Mouse (Mus musculus) thymus, adult 2 months (tissue): ENCODE data around the gene C1qtnf1.

Source experiments
- CTCF ChIP-seq: fragments of 200-500 bp; IDR thresholded peaks from 2 replicates; pipeline ENCODE4 v1.5.1; 2012; ENCODE audit warnings: mild to moderate bottlenecking, control low read depth, low read length, moderate library complexity, borderline replicate concordance; ENCODE audit not compliant: control insufficient read depth, poor library complexity, insufficient read depth; ENCODE audit errors: extremely low read depth
- POLR2A ChIP-seq: fragments of 200-500 bp; IDR thresholded peaks from 2 replicates; pipeline ENCODE4 v1.6.1; 2012; ENCODE audit warnings: mild to moderate bottlenecking, low read length, control low read depth, moderate library complexity; ENCODE audit not compliant: control insufficient read depth, poor library complexity, insufficient read depth; ENCODE audit errors: extremely low read depth

DNA sequence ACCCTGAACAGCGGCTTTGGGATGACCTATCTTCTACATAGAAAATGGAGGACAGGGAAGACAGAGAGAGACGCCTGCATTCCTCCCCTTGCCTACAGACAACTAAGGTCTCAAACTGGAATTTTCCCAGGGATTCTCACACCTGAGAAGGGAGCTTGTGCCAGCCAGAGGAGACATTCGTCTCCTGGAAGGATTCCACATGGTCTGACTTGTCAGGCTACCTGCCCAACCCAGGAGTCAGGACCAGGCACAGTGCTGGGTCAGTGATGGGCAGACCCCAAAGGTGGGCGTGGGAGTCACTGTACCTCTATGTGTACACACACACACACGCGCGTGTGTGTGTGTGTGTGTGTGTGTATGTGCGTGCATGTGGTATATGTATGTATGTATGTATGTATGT, 22.7 kb upstream of the C1qtnf1 start:
- no peak for TF ChIP-seq POLR2A
- TF ChIP-seq CTCF: no peak
